Mouse (Mus musculus) liver, adult 2 months (tissue): ENCODE measurements around the gene H2-T3. TPM values are rescaled to one million over a fixed set of nuclear protein-coding genes. Genes with fewer than 3 reads are reported as not detected.
"Not testable (repeated sequence)": the region's sequence is repeated elsewhere in the genome, so short reads cannot be mapped to it uniquely, and the experiment has no call there.

ENCODE experiments used
- DNase-seq: peaks from one replicate; pipeline ENCODE4 v3.0.0-alpha.2; 2011; ENCODE audit warnings: low read depth, low spot score; ENCODE audit errors: extremely low read depth
- H3K27ac ChIP-seq: fragments of 200-500 bp; replicated peaks from 2 replicates; pipeline ENCODE4 v1.5.1; 2012; ENCODE audit warnings: low read depth, mild to moderate bottlenecking, control low read depth, inconsistent platforms, low read length; ENCODE audit not compliant: insufficient read depth
- H3K27me3 ChIP-seq: fragments of 200-500 bp; 2 replicates; pipeline ENCODE4 v1.6.1; 2012; ENCODE audit warnings: mild to moderate bottlenecking, moderate library complexity, low read length, inconsistent platforms; ENCODE audit not compliant: control insufficient read depth, insufficient read depth
- H3K36me3 ChIP-seq: fragments of 200-500 bp; 2 replicates; pipeline ENCODE4 v1.6.1; 2012; ENCODE audit warnings: low read length, inconsistent platforms; ENCODE audit not compliant: control insufficient read depth, insufficient read depth
- H3K4me1 ChIP-seq: fragments of 200-500 bp; 2 replicates; pipeline ENCODE4 v1.6.1; 2011; ENCODE audit warnings: low read length; ENCODE audit not compliant: control insufficient read depth, insufficient read depth
- H3K4me3 ChIP-seq: fragments of 200-500 bp; 2 replicates; pipeline ENCODE4 v1.5.1; 2011; ENCODE audit warnings: low read depth, mild to moderate bottlenecking, control low read depth, low read length, moderate library complexity; ENCODE audit not compliant: insufficient read depth
- H3K79me2 ChIP-seq: fragments of 200-500 bp; 2 replicates; pipeline ENCODE4 v1.6.1; 2012; ENCODE audit warnings: inconsistent platforms, mild to moderate bottlenecking, low read length, moderate library complexity; ENCODE audit not compliant: control insufficient read depth, insufficient read depth
- H3K9ac ChIP-seq: fragments of 200-500 bp; 2 replicates; pipeline ENCODE4 v1.6.1; 2012; ENCODE audit warnings: low read depth, mild to moderate bottlenecking, control low read depth, inconsistent platforms, low read length
- CTCF ChIP-seq: fragments of 200-500 bp; IDR thresholded peaks from 2 replicates; pipeline ENCODE4 v1.5.1; 2011; ENCODE audit warnings: low read depth, low read length, control low read depth
- POLR2A ChIP-seq: fragments of 200-500 bp; IDR thresholded peaks from 2 replicates; pipeline ENCODE4 v1.6.1; 2011; ENCODE audit warnings: low read length, control low read depth; ENCODE audit not compliant: insufficient read depth; ENCODE audit errors: extremely low read depth
- WGBS: fragments of 180-500 bp; shearing (Covaris S2); methylation state at CpG from one replicate; pipeline ENCODE4 v1.1.7; 2018; 5-methylcytosine and 5-hydroxymethylcytosine counted together
- polyA plus RNA-seq: library from polyadenylated mRNA; depleted of rRNA; stranded (reverse); fragments of >200 nt; gene quantifications from 2 replicates; pipeline ENCODE4 v1.2.3, GENCODE M21; 2012
- total RNA-seq: library from RNA; depleted of rRNA; stranded (reverse); fragments of >200 nt; gene quantifications from 2 replicates; pipeline ENCODE4 v1.2.3, GENCODE M21; 2014

H2-T3 gene
- total and polyA plus RNA-seq, 2 experiments = not detected

DNA sequence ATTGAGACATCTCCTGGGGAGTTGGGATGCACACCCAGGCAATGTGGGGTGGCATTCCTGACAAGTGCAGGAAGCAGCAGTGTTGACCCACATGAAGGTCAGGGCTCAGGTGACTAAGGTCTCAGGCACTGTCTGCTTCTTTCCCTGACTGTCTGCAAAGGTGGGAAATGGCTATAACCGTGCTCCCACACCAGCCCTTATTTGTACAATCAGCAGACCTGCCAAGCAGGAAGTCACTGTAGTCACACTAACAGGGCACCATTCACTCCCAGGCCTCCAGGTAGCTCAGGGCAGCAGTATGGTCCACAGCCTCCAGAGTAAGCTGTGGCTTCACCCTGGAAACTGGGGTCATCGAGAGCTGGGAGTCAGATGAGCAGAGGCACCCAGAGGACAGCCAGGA lies 2.3 kb upstream of the H2-T3 start:
- Histone ChIP-seq H3K36me3 (no peaks in the 10 kb centered on the region), H3K4me3 (no peak overlapping the region), H3K79me2 (no peaks in the 10 kb centered on the region), H3K4me1 (no peaks in the 10 kb centered on the region), H3K27ac (no peak overlapping the region), H3K27me3 (no peaks in the 10 kb centered on the region), H3K9ac (no peak overlapping the region)
- 33% methylated on average over 2 of the region's 2 CpGs for WGBS
- no peak for TF ChIP-seq POLR2A
- TF ChIP-seq CTCF = no peak
- DNase-seq = no peak

DNA sequence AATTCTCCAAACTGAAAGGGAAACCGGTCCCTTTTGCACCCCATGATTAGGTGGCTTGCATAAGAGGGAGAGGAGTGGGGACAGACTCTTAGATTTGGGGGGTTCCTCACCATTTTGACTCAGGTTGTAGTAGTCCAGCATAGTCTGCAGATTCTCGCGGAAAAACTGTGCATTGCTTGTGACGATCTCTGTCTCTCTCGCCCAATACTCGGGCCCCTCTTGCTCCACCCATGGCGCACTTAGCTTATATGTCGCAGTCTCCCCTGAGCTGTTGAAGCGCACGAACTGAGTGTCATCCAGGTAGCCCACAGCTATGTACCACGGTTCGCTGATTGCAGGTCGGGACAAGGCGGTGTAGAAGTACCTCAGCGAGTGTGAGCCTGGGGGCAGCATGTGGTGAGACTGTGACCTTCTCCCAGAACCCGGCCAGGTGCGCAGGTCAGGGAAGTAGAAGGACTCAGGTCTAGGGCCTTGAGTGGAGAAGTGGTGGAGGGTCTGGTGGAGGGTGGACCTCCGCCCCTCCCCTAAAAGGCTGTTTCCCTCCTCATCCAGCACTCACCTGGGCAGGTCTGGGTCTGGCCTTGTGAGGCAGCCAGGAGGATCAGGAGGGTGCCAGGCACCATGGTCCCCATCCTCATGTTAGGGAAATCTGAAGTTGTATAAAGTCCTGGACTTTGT lies 457 bp downstream of the H2-T3 start:
- no peaks in the 10 kb centered on the region for H3K79me2 ChIP-seq
- H3K4me1 ChIP-seq = no peaks in the 10 kb centered on the region
- no peak overlapping the region for H3K9ac ChIP-seq
- 46% methylated on average over 18 of the region's 18 CpGs for WGBS
- H3K27ac ChIP-seq = no peak overlapping the region
- DNase-seq = no peak
- H3K36me3 ChIP-seq = no peaks in the 10 kb centered on the region
- no peak overlapping the region for H3K4me3 ChIP-seq
- no peak for TF ChIP-seq CTCF
- TF ChIP-seq POLR2A = no peak
- 0 out of 2 replicates have a peak, but pooled peaks cover 3% of the 10 kb centered on the region for H3K27me3 ChIP-seq

DNA sequence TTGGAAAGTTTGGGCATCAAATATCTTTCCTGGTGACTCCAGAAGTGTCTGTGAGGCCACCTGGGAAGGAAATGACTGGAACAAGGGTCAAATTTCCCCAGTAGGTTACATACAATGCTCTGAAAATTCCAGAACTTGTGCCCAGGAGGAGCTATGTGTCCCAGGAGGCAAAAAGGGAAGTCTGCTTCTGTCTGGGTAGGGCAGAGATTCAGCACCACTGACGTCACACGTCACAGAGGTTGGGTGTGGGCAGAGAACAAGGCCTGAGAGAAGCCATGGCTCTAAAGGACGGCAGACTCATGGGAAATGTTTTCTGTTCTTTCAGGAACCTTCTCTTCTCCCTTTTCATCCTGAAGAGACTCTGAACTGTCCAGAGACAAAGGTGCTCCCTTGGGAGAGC lies 2.5 kb downstream of the H2-T3 start:
- WGBS = 76% methylated on average over 3 of the region's 3 CpGs
- H3K27me3 ChIP-seq = 0 out of 2 replicates have a peak, but pooled peaks cover 3% of the 10 kb centered on the region

DNA sequence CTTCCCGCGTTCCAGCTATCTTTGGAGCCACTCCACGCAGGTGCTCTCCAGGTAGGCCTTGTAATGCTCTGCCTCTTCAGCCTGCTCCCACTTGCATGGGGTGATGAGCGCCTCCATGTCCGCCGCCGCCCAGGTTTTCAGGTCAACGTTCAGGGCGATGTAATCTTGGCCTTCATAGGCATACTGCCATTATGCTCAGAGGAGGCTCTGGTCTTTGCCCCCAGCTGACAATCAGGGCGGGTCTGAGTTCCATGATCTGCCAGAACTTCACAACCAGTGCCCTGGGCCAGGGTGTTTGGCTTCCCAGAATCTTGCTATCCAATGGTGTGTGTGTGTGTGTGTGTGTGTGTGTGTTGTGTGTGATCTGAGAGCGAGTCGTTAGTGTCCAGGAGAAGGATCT lies 7.9 kb downstream of the H2-T3 start:
- 70% methylated on average over 12 of the region's 12 CpGs for WGBS
- TF ChIP-seq CTCF = no peak
- no peak for TF ChIP-seq POLR2A
- H3K27me3 ChIP-seq = peaks cover 8% of the 10 kb centered on the region; the same call in 1 of the 2 replicates
- no peak overlapping the region for H3K4me3 ChIP-seq
- peak; percentile 4 for DNase-seq
- H3K9ac ChIP-seq = no peak overlapping the region
- H3K27ac ChIP-seq = no peak overlapping the region
- no peaks in the 10 kb centered on the region for H3K4me1 ChIP-seq
- H3K36me3 ChIP-seq = no peaks in the 10 kb centered on the region
- H3K79me2 ChIP-seq = no peaks in the 10 kb centered on the region

More for the DNA sequence above, 2.5 kb downstream of the H2-T3 start:
- TF ChIP-seq CTCF (no peak), POLR2A (no peak)
- H3K4me1 ChIP-seq = no peaks in the 10 kb centered on the region
- no peak for DNase-seq
- no peak overlapping the region for H3K9ac ChIP-seq
- H3K36me3 ChIP-seq = no peaks in the 10 kb centered on the region
- H3K4me3 ChIP-seq = no peak overlapping the region
- no peak overlapping the region for H3K27ac ChIP-seq
- H3K79me2 ChIP-seq = no peaks in the 10 kb centered on the region

DNA sequence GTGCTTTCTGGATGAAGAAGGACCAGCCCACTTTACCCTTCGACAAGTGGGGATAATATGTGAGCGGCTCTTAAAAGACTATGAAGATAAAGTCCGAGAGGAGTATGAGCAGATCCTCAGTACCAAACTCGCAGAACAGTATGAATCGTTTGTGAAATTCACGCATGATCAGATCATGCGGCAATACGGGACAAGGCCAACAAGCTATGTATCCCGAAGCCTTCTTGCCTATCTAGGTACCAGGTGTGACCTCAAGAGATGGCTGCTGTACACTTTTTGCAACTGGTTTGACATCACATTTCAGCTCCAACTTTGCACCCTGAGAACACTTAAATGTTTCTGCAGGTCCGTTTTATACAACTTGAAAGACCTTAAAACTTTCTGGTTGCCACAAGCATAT lies 10.6 kb downstream of the H2-T3 start:
- H3K9ac ChIP-seq, H3K27me3 ChIP-seq, H3K79me2 ChIP-seq, H3K4me1 ChIP-seq, H3K36me3 ChIP-seq, DNase-seq, H3K4me3 ChIP-seq, H3K27ac ChIP-seq: not testable (repeated sequence)
- 19% methylated on average over 10 of the region's 10 CpGs for WGBS

DNA sequence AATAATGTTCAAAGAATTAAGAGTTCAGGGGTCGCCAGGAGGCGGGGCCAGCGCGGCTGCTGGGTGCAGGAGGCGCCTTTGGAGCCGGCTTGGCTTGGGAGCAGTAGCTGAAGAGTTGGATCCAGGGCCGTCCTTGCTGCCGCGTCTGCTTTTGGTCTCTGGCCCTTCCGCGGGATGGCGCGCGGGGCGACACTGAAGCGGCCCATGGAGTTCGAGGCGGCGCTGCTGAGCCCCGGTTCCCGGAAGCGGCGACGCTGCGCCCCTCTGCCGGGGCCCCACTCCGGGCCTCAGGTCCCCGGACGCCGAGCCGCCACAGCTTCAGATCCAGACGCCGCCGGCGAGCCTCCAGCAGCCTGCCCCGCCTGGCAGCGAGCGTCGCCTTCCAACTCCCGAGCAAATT lies 11.1 kb downstream of the H2-T3 start:
- peak overlapping the region; percentile 7; the same call in 1 of the 2 replicates for H3K4me3 ChIP-seq
- not testable (repeated sequence) for DNase-seq
- 2% methylated on average over 40 of the region's 40 CpGs for WGBS

DNA sequence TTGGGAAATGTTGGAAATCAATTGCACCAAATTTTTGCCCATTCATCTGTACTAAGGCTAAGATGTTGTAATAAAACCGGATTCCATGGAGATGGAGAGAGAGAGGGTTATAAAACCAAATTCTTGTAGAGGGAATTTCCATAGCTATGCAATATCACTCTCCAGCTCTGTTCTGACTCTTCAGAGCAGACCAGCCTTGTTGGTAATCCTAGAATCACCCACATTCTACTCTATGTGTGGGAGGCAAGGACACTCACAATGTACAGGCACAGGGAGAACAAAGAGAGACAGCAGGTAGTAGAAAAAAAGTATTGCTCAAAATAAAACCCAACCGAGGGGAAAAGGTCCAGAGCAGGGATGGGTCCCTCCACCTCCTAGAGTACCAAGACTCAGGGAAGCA lies 14.0 kb downstream of the H2-T3 start:
- not testable (repeated sequence) for H3K36me3 ChIP-seq, H3K4me1 ChIP-seq, H3K27ac ChIP-seq, DNase-seq, H3K79me2 ChIP-seq, H3K9ac ChIP-seq, H3K4me3 ChIP-seq, H3K27me3 ChIP-seq
- WGBS = no CpG with 5 or more reads among the region's 2 CpGs

More for the DNA sequence above, 11.1 kb downstream of the H2-T3 start:
- not testable (repeated sequence) for H3K79me2 ChIP-seq, H3K4me1 ChIP-seq, H3K9ac ChIP-seq, H3K36me3 ChIP-seq, H3K27ac ChIP-seq, H3K27me3 ChIP-seq
